ENCODE assay signal across 13 mouse cellular contexts in genomic region chr3:130494192-130494591, GRCm38 (mm10).
"Had no signal": no experiment of that assay in that cellular context is flagged by ENCODE, and none has a peak within 500 bp of the region (broad histone marks: within the 10 kb centered on the region; RNA-seq: fewer than 3 reads in every experiment).

No protein-coding gene starts in this region.

- H3K9me3 ChIP-seq: limb, embryonic 10.5 days; limb, embryonic 13.5 days; liver, embryonic 12.5 days; liver, embryonic 15.5 days; lung, embryonic 15.5 days; midbrain, embryonic 10.5 days; midbrain, embryonic 15.5 days; neural tube, embryonic 12.5 days; neural tube, embryonic 15.5 days had no signal

- ATAC-seq: liver, embryonic 12.5 days had no signal

- H3K4me1 ChIP-seq: liver, embryonic 12.5 days; liver, embryonic 15.5 days; lung, embryonic 15.5 days; megakaryocyte, embryonic 14.5 days; midbrain, embryonic 15.5 days; neural tube, embryonic 15.5 days had no signal

- H3K36me3 ChIP-seq: limb, embryonic 10.5 days; limb, embryonic 13.5 days; liver, embryonic 12.5 days; liver, embryonic 15.5 days; lung, embryonic 15.5 days; midbrain, embryonic 10.5 days; midbrain, embryonic 15.5 days; neural tube, embryonic 12.5 days; neural tube, embryonic 15.5 days had no signal

- H3K27ac ChIP-seq: kidney, postnatal 0 days; layer of hippocampus, adult 2 months; limb, embryonic 10.5 days; limb, embryonic 13.5 days; liver, embryonic 12.5 days; liver, embryonic 15.5 days; lung, embryonic 15.5 days; midbrain, embryonic 10.5 days; midbrain, embryonic 15.5 days; neural tube, embryonic 12.5 days; neural tube, embryonic 15.5 days; stomach, postnatal 0 days had no signal

- H3K27me3 ChIP-seq: limb, embryonic 13.5 days; liver, embryonic 12.5 days; liver, embryonic 15.5 days; lung, embryonic 15.5 days; megakaryocyte, embryonic 14.5 days; midbrain, embryonic 15.5 days; neural tube, embryonic 12.5 days; neural tube, embryonic 15.5 days had no signal

- H3K4me2 ChIP-seq: limb, embryonic 13.5 days; liver, embryonic 12.5 days; liver, embryonic 15.5 days; lung, embryonic 15.5 days; midbrain, embryonic 15.5 days; neural tube, embryonic 12.5 days; neural tube, embryonic 15.5 days had no signal

- H3K9ac ChIP-seq: limb, embryonic 13.5 days; liver, embryonic 12.5 days; liver, embryonic 15.5 days; lung, embryonic 15.5 days; midbrain, embryonic 15.5 days; neural tube, embryonic 12.5 days; neural tube, embryonic 15.5 days had no signal

- H3K4me3 ChIP-seq: layer of hippocampus, adult 2 months; limb, embryonic 10.5 days; limb, embryonic 13.5 days; liver, embryonic 12.5 days; liver, embryonic 15.5 days; lung, embryonic 15.5 days; megakaryocyte, embryonic 14.5 days; midbrain, embryonic 10.5 days; midbrain, embryonic 15.5 days; neural tube, embryonic 12.5 days; neural tube, embryonic 15.5 days had no signal
